Mouse (Mus musculus): Measurements from ENCODE around the gene Necab3.

Gene Necab3

DNA sequence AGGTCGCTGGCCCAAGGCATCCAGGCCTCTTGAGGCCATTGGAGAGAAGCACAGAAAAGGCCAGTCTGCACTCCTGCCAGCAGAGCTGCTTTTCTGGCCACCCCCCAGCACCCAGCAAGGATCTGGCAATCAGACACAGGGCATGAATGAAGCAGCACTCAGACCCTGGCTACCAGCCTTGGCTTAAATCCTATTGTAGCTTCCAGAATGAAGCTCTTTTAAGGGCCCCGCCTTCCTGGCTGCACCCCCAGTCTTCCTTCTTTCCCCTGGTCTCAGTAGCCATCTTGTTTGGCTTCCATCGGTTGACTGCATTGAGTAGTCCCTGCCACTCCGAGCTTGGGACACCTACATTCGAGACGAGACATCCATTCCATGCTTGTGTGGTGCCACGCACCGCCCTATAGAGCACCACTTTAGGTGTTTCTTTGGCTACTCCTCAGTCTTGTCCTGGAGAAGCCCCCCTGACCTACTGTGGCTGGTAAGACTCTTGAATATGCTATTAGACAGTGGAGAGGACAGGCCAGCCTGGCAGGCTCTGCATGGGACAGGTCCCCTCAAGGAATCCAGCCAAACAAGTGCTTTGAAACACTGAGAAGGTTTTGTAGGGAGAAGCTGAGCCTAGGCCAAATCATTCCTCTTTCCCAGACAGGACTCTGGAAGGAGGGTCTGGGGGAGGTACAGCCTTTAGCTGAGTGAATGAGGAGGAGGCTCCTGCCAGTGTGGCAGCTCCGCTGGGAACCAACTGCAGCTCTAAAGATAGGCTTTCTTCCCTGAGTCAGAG, 14.9 kb downstream of the Necab3 start:
- DNase-seq (ENCODE audit: low spot score in 2 of 2), result no peak

GRCm38 (mm10) chr2:154541630-154542029, 17.1 kb downstream of the Necab3 start:
- DNase-seq (ENCODE audit: low spot score in 2 of 2), result no peak

DNA sequence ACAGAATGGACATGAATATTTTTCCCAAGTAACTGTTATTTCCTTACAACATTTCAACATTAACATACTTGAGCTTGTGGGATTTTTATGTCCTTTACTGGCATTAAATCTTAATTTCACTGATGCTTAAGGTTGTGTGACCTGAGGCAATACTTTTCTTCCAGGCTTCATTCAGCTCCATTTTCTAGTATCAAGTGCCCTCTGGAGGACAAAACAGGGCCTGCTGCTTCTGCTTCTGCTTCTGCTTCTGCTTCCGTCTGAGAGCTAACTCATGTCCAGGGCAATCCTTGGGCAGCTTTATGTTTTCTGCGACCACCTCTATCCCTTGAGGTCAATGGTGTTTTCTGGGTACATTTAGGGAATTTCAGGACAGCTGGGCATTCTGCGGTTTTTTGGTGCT, 19.0 kb downstream of the Necab3 start:
- DNase-seq (ENCODE audit: low spot score in 2 of 2), result no peak

DNA sequence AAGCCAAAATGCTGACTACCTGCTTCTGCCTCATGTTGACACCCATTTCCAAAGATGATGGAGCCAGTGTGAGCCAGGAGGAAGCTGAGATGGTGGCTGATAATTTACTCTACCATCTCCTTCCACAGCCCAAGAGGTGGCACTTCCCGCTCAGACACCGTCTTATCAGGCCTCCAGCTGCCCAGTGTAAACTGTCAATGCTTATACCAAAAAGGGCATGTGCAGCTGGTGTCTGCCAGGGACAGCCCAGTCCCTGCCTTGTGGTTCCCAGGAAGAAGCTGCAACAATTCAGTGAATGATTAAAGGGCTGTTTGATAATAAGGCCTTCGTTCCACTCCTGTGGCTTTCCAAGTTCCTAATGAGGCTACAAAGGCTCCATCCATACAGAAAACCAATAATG, 20.0 kb downstream of the Necab3 start:
- no peak for DNase-seq (ENCODE audit: low spot score in 2 of 2)

- no peak for DNase-seq (ENCODE audit: low spot score in 2 of 2)
Measured at GRCm38 (mm10) chr2:154538310-154538709, 20.4 kb downstream of the Necab3 start.

GRCm38 (mm10) chr2:154534704-154535270, 23.9 kb downstream of the Necab3 start:
- no peak for DNase-seq (ENCODE audit: low spot score in 2 of 2)

GRCm38 (mm10) chr2:154532888-154533287, 25.8 kb downstream of the Necab3 start:
- DNase-seq (ENCODE audit: low spot score in 2 of 2), result no peak

DNA sequence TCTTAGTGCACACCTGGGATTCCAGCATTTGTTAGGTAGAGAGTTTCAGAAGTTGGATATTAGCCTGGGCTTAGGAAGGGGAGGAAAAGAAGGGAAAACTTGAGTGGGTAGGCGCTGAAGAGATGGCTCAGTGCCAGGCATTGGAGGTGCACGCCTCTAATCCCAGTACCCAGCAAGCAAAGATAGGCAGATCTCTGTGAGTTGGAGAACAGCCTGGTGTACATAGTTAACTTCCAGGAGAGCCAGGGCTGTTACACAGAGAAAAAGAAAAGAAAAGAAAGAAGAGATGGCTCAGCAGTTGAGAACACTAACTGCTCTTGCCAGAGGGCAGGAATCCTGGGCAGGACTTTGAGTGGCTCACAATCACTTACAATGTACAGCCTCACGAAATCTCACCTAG, 32.2 kb downstream of the Necab3 start:
- no peak for DNase-seq (ENCODE audit: low spot score in 2 of 2)

GRCm38 (mm10) chr2:154525285-154525684, 33.4 kb downstream of the Necab3 start:
- no peak for DNase-seq (ENCODE audit: low spot score in 2 of 2)

DNA sequence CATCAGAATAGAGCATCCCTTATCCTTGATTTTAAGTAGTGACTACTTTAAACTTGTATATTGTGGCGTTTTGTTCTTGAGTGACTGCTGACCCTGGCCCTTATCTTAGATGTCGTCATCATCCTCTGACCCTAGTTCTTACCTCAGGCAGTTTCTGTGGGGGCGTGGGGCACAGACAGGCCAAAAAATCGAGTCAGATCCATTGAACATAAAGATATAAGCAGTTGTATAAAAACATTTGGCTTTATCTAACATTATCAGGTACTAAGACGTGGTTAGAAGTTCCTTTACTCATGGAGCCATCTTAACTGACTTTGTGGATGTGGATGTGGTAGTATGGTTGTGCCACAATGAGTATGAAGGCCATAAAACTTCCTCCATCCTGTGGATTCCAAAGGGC, 36.4 kb downstream of the Necab3 start:
- DNase-seq (ENCODE audit: low spot score in 2 of 2), result no peak

DNA sequence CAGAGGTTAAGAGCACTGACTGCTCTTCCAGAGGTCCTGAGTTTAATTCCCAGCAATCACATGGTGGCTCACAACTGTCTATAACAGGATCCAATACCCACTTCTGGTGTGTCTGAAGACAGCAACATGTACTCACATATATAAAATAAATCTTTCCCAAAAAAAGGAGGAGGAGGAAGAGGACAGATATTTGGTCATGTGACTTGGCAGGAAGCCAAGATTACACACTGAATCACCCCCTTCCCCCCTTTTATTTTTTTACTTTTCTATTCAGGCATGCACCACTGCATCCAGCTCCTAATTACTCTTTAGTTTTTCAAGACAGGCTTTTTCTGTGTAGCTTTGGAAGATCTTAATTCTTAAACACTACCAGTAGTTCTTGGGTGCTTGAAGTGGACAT, 37.2 kb downstream of the Necab3 start:
- no peak for DNase-seq (ENCODE audit: low spot score in 2 of 2)

DNA sequence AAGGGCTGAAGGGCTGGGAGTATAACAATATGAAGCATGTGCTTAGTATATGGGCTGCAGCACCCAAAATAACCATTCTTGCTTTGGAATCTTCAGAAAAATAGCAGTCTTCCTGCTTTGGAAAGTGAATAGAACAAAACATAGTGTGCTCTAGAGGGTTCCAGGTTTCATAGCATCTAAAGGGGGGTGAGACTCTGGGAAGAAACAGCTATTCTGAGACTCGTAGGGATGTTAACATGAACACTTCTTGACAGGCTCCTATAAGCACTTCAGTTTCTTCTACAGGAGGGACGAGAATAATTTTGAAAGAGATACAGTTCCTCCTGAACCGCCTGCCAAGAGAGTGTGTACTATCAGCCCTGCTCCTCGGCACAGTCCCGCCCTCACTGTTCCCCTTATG, 41.3 kb downstream of the Necab3 start:
- no peak for DNase-seq (ENCODE audit: low spot score in 2 of 2)

GRCm38 (mm10) chr2:154516944-154517343, 41.7 kb downstream of the Necab3 start:
- DNase-seq (ENCODE audit: low spot score in 2 of 2), result no peak

GRCm38 (mm10) chr2:154510141-154510540, 48.5 kb downstream of the Necab3 start:
- no peak for DNase-seq (ENCODE audit: low spot score in 2 of 2)

DNA sequence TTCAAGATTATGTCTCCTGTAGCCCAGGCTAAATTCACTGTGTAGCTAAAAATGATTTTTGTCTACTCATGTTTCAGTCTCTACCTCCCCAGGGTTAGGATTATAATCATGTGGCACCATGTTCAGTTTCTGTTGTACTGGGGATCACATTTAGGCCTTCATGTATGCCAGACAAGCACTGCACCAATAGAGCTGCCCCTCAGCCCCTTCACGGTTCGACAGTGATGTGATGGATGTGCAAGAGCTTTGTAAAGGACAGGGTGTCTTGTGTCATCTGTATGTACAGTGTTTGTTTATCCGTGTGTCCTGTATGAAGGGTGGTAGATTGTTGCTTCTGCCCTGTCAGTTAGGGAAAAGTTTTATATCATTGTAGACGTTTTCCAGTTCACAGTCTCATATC, 50.2 kb downstream of the Necab3 start:
- DNase-seq (ENCODE audit: low spot score in 2 of 2), result no peak

DNA sequence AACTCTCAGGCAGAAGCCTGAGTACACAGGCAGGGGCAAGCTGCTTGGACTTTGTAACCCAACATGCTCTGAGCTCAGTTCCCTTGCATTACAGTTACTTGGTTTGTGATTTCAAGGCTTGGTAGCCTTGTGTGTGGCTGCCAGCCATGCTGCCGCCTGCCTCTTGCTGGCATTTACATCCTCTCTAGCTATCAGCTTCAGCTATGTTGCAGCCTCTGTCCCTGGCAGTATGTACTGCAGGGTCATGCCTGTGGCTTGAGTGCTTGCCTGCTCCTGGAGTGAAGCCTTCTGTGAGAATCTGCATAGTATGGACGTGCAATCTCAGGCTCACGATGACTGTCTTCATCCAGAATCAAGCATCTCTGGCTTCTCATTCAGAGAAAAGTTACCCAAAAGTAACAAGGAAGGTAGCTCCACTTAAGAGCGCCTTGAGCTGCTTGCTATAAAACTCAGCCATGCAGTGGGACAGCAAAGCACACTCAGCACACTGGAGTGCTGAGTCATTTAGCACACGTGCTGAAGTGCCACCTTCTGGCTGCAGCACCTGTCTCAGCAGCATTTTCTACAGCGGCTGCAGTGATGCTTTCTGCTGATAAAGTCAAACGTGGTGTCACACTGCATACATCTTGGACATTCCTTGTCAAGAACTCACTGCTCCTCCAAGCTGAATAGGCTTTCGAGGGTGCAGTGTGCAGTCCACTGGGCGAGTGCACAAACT, 51.0 kb downstream of the Necab3 start:
- peak in 1 of 2 experiments; percentile 11 for DNase-seq (ENCODE audit: low spot score in 2 of 2)

- no peak for DNase-seq (ENCODE audit: low spot score in 2 of 2)
Measured at GRCm38 (mm10) chr2:154507076-154507475, 51.6 kb downstream of the Necab3 start.

DNA sequence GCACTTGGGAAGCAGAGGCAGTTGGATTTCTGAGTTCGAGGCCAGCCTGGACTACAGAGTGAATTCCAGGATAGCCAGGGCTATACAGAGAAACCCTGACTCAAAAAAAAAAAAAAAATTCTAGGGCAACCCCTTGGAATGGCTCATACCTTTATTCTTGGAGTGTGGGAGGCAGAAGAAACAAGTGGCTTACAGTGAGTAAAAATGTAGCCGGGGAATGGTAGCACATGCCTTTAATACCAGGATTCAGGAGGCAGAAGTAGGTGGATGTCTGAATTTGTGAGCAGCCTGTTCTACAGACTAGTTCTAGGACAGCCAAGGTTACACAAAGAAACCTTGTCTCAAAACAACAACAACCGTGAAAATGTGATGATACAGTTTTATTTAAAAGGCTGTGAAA, 57.9 kb downstream of the Necab3 start:
- no peak for DNase-seq (ENCODE audit: low spot score in 2 of 2)

GRCm38 (mm10) chr2:154499717-154500247, 58.9 kb downstream of the Necab3 start:
- DNase-seq (ENCODE audit: low spot score in 2 of 2), result no peak

DNA sequence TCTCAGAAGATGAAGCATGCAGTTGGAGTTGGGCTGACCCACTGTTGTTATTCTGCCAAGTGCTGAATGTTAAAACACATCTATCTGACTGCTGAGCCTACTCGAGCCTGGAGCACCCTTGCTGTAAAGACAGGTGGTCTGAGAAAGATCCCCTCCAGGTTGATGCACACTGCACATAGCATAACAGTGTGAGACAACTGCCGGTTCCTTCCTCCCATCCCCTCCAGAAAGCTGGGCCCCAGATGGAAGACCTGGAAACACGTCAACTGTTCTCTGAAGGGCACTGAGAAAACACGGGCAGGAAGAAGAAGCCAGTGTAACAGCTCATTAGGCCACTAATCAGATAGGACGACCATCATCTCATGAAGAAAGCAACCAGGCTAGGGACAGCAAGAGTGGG, 60.1 kb downstream of the Necab3 start:
- no peak for DNase-seq (ENCODE audit: low spot score in 2 of 2)

DNA sequence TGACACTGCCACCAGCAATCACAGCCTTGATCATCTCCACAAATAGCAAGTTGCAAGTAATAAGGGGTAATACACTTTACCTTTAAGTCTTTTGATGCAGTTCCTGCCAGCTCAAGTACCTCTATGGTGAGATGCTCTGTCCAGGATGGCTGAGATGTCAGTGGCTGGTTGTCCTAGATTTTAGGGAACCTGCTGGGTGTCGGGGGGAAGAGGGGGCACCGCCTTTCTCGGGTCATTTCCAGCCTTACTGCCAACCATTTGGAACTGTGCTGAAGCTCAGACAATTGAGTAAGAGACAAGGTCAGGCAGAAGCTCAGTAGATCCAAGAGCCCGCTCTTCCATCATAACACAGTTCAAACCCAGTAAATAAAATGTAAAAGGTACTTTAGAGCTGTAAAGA, 63.7 kb downstream of the Necab3 start:
- no peak for DNase-seq (ENCODE audit: low spot score in 2 of 2)

Data from frontal cortex, postnatal 25 days (tissue).